9 mouse cellular contexts compared by ENCODE assay signal in genomic region chr8:105278911-105279334, GRCm38 (mm10). TPM values are rescaled to one million over a fixed set of nuclear protein-coding genes. Genes with fewer than 3 reads are reported as not detected.
DNase-seq lines count a peak whose midpoint lies in the region; ATAC-seq lines count a peak whose summit lies in the region.
"Had no signal": no experiment of that assay in that cellular context is flagged by ENCODE, and none has a peak within 500 bp of the region (broad histone marks: within the 10 kb centered on the region; RNA-seq: fewer than 3 reads in every experiment).

No protein-coding gene starts in this region.

- peak overlapping the region; percentile 41 for H3K9ac ChIP-seq in forebrain, embryonic 14.5 days (ENCODE audit: low read length)
- H3K9ac ChIP-seq in liver, embryonic 11.5 days (ENCODE audit: low read depth, low read length), result no peak overlapping the region

- intact Hi-C loops in heart, postnatal 14 days (cut with DNase I), result no loop called here

- peaks cover 33% of the 10 kb centered on the region for H3K36me3 ChIP-seq in forebrain, embryonic 14.5 days (ENCODE audit: control insufficient read depth, insufficient read depth, low read length)
- H3K36me3 ChIP-seq in liver, embryonic 11.5 days (ENCODE audit: control insufficient read depth, insufficient read depth, low read length), result no peaks in the 10 kb centered on the region

- H3K9me3 ChIP-seq in forebrain, embryonic 14.5 days (replicated peaks; ENCODE audit: control insufficient read depth, low read length), result no peaks in the 10 kb centered on the region
- no peaks in the 10 kb centered on the region for H3K9me3 ChIP-seq in liver, embryonic 11.5 days (ENCODE audit: control insufficient read depth, low read length)

- WGBS in forebrain, embryonic 14.5 days, result under 1% methylated on average over 28 of the region's 28 CpGs
- whole genome bisulfite sequencing in liver, embryonic 11.5 days, result 4% methylated on average over 28 of the region's 28 CpGs

- no peaks in the 10 kb centered on the region for H3K4me1 ChIP-seq in brown adipose tissue, adult 24 weeks (ENCODE audit: control insufficient read depth, insufficient read depth, insufficient read length, low read length)
- H3K4me1 ChIP-seq in forebrain, embryonic 14.5 days (ENCODE audit: control insufficient read depth, insufficient read depth, low read length), result peaks cover 12% of the 10 kb centered on the region
- H3K4me1 ChIP-seq in liver, embryonic 11.5 days (replicated peaks; ENCODE audit: control insufficient read depth, insufficient read depth, low read length), result peaks cover 14% of the 10 kb centered on the region

- peak overlapping the region; percentile 52 for H3K4me2 ChIP-seq in forebrain, embryonic 14.5 days (ENCODE audit: low read length)
- H3K4me2 ChIP-seq in liver, embryonic 11.5 days, result peak overlapping the region; percentile 60

- peak overlapping the region; percentile 38 for H3K4me3 ChIP-seq in brown adipose tissue, adult 24 weeks (ENCODE audit: insufficient read depth, low read depth, low read length)
- peak overlapping the region; percentile 21 for H3K4me3 ChIP-seq in forebrain, embryonic 14.5 days (ENCODE audit: low read depth, low read length)
- H3K4me3 ChIP-seq in liver, embryonic 11.5 days (ENCODE audit: low read depth, low read length), result peak overlapping the region; percentile 2; the same call in 1 of the 2 replicates

- H3K27me3 ChIP-seq in forebrain, embryonic 14.5 days (replicated peaks; ENCODE audit: control insufficient read depth, insufficient read depth, low read length), result peaks cover 56% of the 10 kb centered on the region
- H3K27me3 ChIP-seq in liver, embryonic 11.5 days (replicated peaks; ENCODE audit: control insufficient read depth, insufficient read depth, low read length), result peaks cover 77% of the 10 kb centered on the region
- H3K27me3 ChIP-seq: Patski had no signal

- ATAC-seq in CD4-positive, CD25-positive, alpha-beta regulatory T cell, adult 4 months, result peak; percentile 71
- peak; percentile 78 for ATAC-seq in forebrain, embryonic 14.5 days
- peak; percentile 27; the same call in 1 of the 2 replicates for ATAC-seq in liver, embryonic 11.5 days (replicated peaks; ENCODE audit: low FRiP score)
- peak; percentile 24; the same call in 1 of the 2 replicates for ATAC-seq in monocyte, adult 5-6 weeks (replicated peaks; ENCODE audit: insufficient number of reproducible peaks, low FRiP score, low TSS enrichment, poor library complexity, severe bottlenecking)
- ATAC-seq: Patski had no signal

- peak; percentile 83 for DNase-seq in forebrain, embryonic 14.5 days (ENCODE audit: low spot score)
- peak; percentile 80 to 87 for DNase-seq in heart, postnatal 14 days
- DNase-seq in kidney, postnatal 36 days, result peak; percentile 91 to 95
- DNase-seq in liver, embryonic 11.5 days (ENCODE audit: low spot score), result no peak
- DNase-seq in urinary bladder, postnatal 14 days (ENCODE audit: low spot score), result peak; percentile 81

- H3K27ac ChIP-seq in brown adipose tissue, adult 24 weeks (replicated peaks; ENCODE audit: low read depth, low read length), result no peak overlapping the region
- H3K27ac ChIP-seq in forebrain, embryonic 14.5 days (ENCODE audit: low read depth, low read length), result no peak overlapping the region
- H3K27ac ChIP-seq in liver, embryonic 11.5 days (ENCODE audit: low read depth, low read length), result no peak overlapping the region

RNA-seq across cellular contexts. Expression of gene Nol3, which starts 3.0 kb away (rescaled TPM):
- polyA plus RNA-seq in CD4-positive, CD25-positive, alpha-beta regulatory T cell, adult 4 months (2017; shearing (Covaris generic)), result under 1 TPM in 1 of 2 experiments, not detected in 1; 0.15 TPM
- 57.4 and 71.2 TPM in 2 replicates for polyA plus RNA-seq in brown adipose tissue, adult 24 weeks (2012; ENCODE audit: insufficient read depth, insufficient read length, missing spikeins)
- polyA plus RNA-seq in forebrain, embryonic 14.5 days (2014; fragmentation: Nextera tagmentation; extraction: Ambion mirVana), result 2.9 and 3.0 TPM in 2 replicates
- total RNA-seq in heart, postnatal 14 days (2021), result 10 to 100 TPM; 17.9 to 19.0 TPM
- polyA plus RNA-seq in liver, embryonic 11.5 days (2014; fragmentation: Nextera tagmentation; extraction: Ambion mirVana), result 0.14 and 0.51 TPM in 2 replicates
- not detected in 3 replicates for total RNA-seq in monocyte, adult 5-6 weeks (2017)

RNA-seq across cellular contexts. Expression of gene Hsf4, which starts 9.3 kb away (rescaled TPM):
- polyA plus RNA-seq in CD4-positive, CD25-positive, alpha-beta regulatory T cell, adult 4 months (2017; shearing (Covaris generic)), result under 1 TPM; 0.26 to 0.39 TPM
- 5.0 and 6.9 TPM in 2 replicates for polyA plus RNA-seq in brown adipose tissue, adult 24 weeks (2012; ENCODE audit: insufficient read depth, insufficient read length, missing spikeins)
- polyA plus RNA-seq in forebrain, embryonic 14.5 days (2014; fragmentation: Nextera tagmentation; extraction: Ambion mirVana), result 0.14 and 0.37 TPM in 2 replicates
- under 1 TPM; 0.73 to 0.96 TPM for total RNA-seq in heart, postnatal 14 days (2021)
- polyA plus RNA-seq in liver, embryonic 11.5 days (2014; fragmentation: Nextera tagmentation; extraction: Ambion mirVana), result 0.19 TPM in 1 of 2 replicates, not detected in the other
- total RNA-seq in monocyte, adult 5-6 weeks (2017), result 0.96 to 2.5 TPM in 2 of 3 replicates, not detected in the other

RNA-seq across cellular contexts. Expression of gene 4931428F04Rik, which starts 10.7 kb away (rescaled TPM):
- polyA plus RNA-seq in CD4-positive, CD25-positive, alpha-beta regulatory T cell, adult 4 months (2017; shearing (Covaris generic)), result 1 to 10 TPM in 1 of 2 experiments, under 1 TPM in 1; 0.90 to 2.6 TPM
- polyA plus RNA-seq in brown adipose tissue, adult 24 weeks (2012; ENCODE audit: insufficient read depth, insufficient read length, missing spikeins), result 0.63 and 1.4 TPM in 2 replicates
- 67.9 and 69.5 TPM in 2 replicates for polyA plus RNA-seq in forebrain, embryonic 14.5 days (2014; fragmentation: Nextera tagmentation; extraction: Ambion mirVana)
- total RNA-seq in heart, postnatal 14 days (2021), result 1 to 10 TPM; 1.5 to 3.2 TPM
- polyA plus RNA-seq in liver, embryonic 11.5 days (2014; fragmentation: Nextera tagmentation; extraction: Ambion mirVana), result 4.7 and 5.1 TPM in 2 replicates
- total RNA-seq in monocyte, adult 5-6 weeks (2017), result 0.64 to 1.3 TPM in 2 of 3 replicates, not detected in the other

RNA-seq across cellular contexts. Expression of gene Fbxl8, which starts 14.5 kb away (rescaled TPM):
- polyA plus RNA-seq in CD4-positive, CD25-positive, alpha-beta regulatory T cell, adult 4 months (2017; shearing (Covaris generic)), result 10 to 100 TPM; 16.5 to 27.6 TPM
- polyA plus RNA-seq in brown adipose tissue, adult 24 weeks (2012; ENCODE audit: insufficient read depth, insufficient read length, missing spikeins), result 2.0 TPM in 2 replicates
- 0.50 and 0.85 TPM in 2 replicates for polyA plus RNA-seq in forebrain, embryonic 14.5 days (2014; fragmentation: Nextera tagmentation; extraction: Ambion mirVana)
- 1 to 10 TPM; 2.4 to 3.1 TPM for total RNA-seq in heart, postnatal 14 days (2021)
- polyA plus RNA-seq in liver, embryonic 11.5 days (2014; fragmentation: Nextera tagmentation; extraction: Ambion mirVana), result 2.0 and 2.4 TPM in 2 replicates
- 3.6 to 5.0 TPM in 2 of 3 replicates, not detected in the other for total RNA-seq in monocyte, adult 5-6 weeks (2017)

RNA-seq across cellular contexts. Expression of gene Tradd, which starts 14.5 kb away (rescaled TPM):
- 10 to 100 TPM; 58.1 to 76.0 TPM for polyA plus RNA-seq in CD4-positive, CD25-positive, alpha-beta regulatory T cell, adult 4 months (2017; shearing (Covaris generic))
- polyA plus RNA-seq in brown adipose tissue, adult 24 weeks (2012; ENCODE audit: insufficient read depth, insufficient read length, missing spikeins), result 5.1 TPM in 2 replicates
- polyA plus RNA-seq in forebrain, embryonic 14.5 days (2014; fragmentation: Nextera tagmentation; extraction: Ambion mirVana), result 14.8 and 21.8 TPM in 2 replicates
- 1 to 10 TPM; 6.3 to 7.2 TPM for total RNA-seq in heart, postnatal 14 days (2021)
- 23.1 and 23.2 TPM in 2 replicates for polyA plus RNA-seq in liver, embryonic 11.5 days (2014; fragmentation: Nextera tagmentation; extraction: Ambion mirVana)
- 16.2 to 28.9 TPM (median 23.3 TPM) in 3 replicates for total RNA-seq in monocyte, adult 5-6 weeks (2017)

Comparison
In these comparisons a context has a peak if more than half of its experiments do, and no peak if none do; other contexts are left out.
1. ATAC-seq: peak in every context shown above with its lines; median percentile 78 in forebrain, embryonic 14.5 days; 71 in CD4-positive, CD25-positive, alpha-beta regulatory T cell, adult 4 months; 27 in liver, embryonic 11.5 days; 24 in monocyte, adult 5-6 weeks.
2. RNA of gene Nol3, which starts 3.0 kb away (polyA plus RNA-seq): 57.4 to 71.2 TPM in brown adipose tissue, adult 24 weeks; 2.9 to 3.0 TPM in forebrain, embryonic 14.5 days, 0.15 TPM in CD4-positive, CD25-positive, alpha-beta regulatory T cell, adult 4 months and 0.14 to 0.51 TPM in liver, embryonic 11.5 days; every median in the first group is over 10 times any median in the second.
3. RNA of gene 4931428F04Rik, which starts 10.7 kb away (polyA plus RNA-seq): 67.9 to 69.5 TPM in forebrain, embryonic 14.5 days; 4.7 to 5.1 TPM in liver, embryonic 11.5 days, 0.90 to 2.6 TPM in CD4-positive, CD25-positive, alpha-beta regulatory T cell, adult 4 months and 0.63 to 1.4 TPM in brown adipose tissue, adult 24 weeks; every median in the first group is over 10 times any median in the second.
4. Peak in every context shown above with its lines, with median percentiles within 50 percentile points of each other: H3K4me3 ChIP-seq.